Mouse (Mus musculus): ENCODE measurements around the gene Spink8.

GRCm38 (mm10) chr9:109874797-109875691 lies 63.0 kb downstream of the Spink8 start, which contains the start of gene Cdc25a:
- TF ChIP-seq POLR2A (IDR thresholded peaks at IDR 0.05; ENCODE audit: extremely low read depth, insufficient read depth, low read length) (no peak), CTCF (IDR thresholded peaks at IDR 0.05; ENCODE audit: low read depth, low read length) (peak; percentile 30)

All from liver, adult 2 months (tissue).